Mouse (Mus musculus) ovary, postnatal 14 days (tissue): Measurements from ENCODE around the gene Brca1.
"Not testable (repeated sequence)": the region's sequence is repeated elsewhere in the genome, so short reads cannot be mapped to it uniquely, and the experiment has no call there.

Experiments
- DNase-seq: peaks from one replicate; pipeline ENCODE4 v3.0.0; 2022; ENCODE audit warnings: low spot score

Brca1 gene

DNA sequence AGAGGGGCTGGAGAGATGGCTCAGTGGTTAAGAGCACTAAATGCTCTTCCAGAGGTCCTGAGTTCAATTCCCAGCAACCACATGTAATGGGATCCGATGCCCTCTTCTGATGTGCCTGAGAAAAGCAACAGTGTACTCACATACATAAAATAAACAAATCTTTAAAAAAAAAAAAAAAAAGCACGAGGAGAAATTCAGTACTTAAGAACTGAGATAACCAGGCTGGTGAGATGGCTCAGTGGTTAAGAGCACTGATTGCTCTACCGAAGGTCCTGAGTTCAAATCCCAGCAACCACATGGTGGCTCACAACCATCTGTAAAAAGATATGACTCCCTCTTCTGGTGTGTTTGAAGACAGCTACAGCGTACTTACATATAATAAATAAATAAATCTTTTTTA is 102.2 kb downstream of the Brca1 start:
- not testable (repeated sequence) for DNase-seq

DNA sequence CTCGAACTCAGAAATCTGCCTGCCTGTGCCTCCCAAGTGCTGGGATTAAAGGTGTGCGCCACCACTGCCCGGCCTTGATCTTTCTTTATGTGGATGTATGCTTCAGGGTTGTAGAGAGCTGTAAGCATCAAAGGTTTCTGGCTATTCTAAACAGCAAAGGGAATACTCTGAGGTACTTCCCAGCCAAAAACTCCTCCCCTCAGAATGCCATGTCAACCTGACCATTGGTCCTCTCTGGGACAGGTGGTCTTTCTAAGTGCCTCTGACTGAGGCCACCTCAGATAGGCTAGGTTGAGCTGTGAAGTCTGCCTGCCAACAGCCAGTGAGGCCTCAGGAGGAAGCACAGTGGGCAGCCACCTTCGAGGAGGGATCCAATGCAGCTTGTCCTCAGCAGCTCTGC is 102.9 kb downstream of the Brca1 start:
- no peak for DNase-seq

DNA sequence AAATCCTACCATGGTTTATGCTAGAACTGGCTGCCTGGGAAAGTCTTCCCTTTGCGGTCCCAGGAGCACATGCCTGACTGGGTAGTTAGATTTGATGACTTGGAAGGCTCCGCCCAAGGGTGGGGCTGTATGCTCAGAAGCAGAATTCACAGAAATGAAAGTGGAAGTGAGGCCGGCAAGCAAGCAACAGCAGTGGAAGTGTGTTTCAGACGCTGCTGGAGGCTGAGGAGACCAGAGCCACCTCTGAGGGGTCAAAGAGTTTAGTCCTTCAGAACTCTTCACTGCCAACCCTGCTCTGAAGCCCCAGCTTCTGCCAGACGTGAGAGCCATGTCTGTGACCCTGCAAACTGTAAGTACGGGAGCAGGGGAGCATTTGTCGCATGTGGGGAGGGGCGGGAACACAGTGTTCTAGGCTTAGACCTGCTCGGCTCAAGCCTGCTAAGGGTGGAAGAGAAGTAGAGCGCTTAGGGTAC is 103.4 kb downstream of the Brca1 start, which contains the start of gene Ifi35:
Gene Ifi35 (plus strand): TSS at position 134 of the 473 bp plus-strand sequence.
- no peak for DNase-seq

DNA sequence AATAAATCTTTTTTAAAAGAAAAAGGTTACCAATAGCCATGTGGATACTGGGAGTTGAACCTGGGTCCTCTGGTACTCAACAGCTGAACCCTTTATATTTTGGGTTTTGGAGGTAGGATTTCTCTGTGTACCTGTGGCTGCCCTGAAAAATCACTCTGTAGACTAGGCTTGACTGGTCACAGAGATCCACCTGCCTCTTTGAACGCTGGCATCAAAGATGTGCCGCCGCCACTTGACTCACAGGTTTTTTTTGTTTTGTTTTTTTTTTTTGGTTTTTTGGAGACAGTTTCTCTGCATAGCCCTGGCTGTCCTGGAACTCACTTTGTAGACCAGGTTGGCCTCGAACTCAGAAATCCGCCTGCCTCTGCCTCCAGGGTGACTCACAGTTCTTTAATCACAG is 104.0 kb downstream of the Brca1 start:
- no peak for DNase-seq

DNA sequence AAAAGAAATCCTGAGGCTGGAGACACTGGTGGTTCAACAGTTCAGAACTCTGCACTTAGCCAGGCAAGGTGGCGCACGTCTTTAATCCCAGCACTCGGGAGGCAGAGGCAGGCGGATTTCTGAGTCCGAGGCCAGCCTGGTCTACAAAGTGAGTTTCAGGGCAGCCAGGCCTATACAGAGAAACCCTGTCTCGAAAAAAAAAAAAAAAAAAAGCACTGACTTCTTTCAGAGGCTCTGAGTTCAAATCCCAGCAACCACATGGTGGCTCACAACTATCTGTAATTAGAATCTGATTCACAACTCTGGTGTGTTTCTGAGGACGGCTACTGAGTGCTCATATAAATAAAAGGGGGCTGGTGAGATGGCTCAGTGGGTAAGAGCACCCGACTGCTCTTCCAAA is 104.9 kb downstream of the Brca1 start:
- DNase-seq = not testable (repeated sequence)

DNA sequence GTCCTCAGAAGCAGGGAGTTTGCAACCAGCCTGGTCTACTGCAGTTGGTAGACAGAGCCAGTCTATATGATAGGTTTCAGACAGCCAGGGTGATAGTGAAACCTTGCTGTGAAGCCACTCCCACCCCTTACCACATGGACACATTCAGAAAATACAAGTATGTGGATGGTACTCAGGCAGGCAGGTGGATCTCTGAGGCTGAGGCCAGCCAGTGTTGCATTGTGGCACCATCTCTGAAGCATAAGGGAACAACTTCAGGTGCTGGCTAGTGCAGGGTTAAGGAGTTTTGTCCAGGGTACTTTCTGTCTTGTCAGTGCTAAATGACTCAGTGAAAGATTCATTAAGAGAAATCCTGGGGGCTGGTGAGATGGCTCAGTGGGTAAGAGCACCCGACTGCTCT is 105.4 kb downstream of the Brca1 start:
- no peak for DNase-seq

DNA sequence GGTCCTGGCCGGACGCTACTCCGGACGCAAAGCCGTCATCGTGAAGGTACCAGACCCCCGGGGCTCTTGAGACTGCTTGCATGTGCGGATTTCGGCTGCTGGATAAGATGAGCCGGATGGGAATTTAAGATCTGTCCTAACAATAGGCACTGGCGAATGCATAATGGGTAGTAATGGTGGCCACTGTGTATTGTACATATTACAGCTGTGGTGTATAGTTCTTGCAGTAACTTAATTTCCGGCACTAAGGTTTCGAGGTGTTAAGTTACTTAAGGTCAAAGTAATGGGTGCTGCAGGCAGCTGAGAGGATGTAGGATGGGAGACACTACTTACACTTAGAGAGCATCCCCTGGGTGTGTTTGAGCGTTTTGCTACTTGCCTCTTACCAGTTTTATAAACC is 109.0 kb downstream of the Brca1 start:
- no peak for DNase-seq

DNA sequence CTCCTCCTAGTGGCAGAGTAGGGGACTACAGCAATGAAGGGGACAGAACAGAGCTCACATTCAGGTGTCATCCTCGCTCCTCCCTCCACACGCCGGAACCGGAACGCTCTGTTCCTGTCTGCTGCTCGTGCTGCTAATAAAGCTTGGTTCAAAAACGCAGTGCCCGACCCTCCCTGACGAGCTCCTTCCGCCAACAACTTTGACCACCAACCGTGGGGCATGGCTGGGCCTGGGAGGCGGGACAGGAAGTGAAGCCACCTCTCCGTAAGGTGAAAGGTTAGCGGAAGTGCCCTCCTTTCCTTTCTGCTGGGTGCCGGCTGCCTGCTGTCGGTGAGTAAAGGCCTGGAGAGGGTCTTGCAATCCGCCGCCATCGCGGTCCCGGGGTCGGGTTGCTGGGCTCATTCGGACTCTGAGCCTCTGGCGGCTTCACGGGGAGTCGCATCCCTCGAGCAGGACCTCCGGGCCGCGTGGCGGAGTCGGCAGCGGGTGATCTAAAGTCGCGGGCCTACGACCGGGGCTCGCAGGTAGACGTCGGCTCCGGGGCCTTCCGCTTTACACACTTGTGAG is 109.5 kb downstream of the Brca1 start, which contains the start of gene Rpl27:
Gene Rpl27 (plus strand): TSS at position 172 of the 567 bp plus-strand sequence.
- peak; percentile 90 for DNase-seq

DNA sequence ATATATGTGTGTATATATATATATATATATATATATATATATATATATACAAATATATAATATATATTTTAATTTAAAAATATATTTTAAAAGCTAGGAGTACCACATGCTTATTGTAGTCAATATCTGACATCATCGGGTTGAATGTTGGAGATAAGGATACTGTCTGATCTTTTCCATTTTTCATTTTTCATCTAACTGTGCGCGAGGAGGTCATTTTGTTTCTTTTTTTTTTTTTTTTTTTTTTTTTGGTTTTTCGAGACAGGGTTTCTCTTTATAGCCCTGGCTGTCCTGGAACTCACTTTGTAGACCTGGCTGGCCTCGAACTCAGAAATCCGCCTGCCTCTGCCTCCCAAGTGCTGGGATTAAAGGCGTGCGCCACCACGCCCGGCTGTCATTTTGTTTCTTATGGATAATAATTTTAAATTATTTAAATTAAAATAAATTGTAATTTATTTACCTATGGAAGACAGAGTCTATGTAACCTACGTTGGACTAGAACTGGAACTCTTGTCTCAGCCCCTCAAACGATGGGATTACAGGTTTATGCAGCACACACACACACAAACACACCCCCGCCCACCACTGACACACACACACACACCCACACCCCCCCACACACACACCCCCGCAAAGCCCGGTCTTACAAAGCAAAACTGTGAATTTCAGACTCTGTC is 110.2 kb downstream of the Brca1 start:
- DNase-seq = not testable (repeated sequence)
